Mouse (Mus musculus): ENCODE results near the gene H2-T24.

Gene H2-T24

DNA sequence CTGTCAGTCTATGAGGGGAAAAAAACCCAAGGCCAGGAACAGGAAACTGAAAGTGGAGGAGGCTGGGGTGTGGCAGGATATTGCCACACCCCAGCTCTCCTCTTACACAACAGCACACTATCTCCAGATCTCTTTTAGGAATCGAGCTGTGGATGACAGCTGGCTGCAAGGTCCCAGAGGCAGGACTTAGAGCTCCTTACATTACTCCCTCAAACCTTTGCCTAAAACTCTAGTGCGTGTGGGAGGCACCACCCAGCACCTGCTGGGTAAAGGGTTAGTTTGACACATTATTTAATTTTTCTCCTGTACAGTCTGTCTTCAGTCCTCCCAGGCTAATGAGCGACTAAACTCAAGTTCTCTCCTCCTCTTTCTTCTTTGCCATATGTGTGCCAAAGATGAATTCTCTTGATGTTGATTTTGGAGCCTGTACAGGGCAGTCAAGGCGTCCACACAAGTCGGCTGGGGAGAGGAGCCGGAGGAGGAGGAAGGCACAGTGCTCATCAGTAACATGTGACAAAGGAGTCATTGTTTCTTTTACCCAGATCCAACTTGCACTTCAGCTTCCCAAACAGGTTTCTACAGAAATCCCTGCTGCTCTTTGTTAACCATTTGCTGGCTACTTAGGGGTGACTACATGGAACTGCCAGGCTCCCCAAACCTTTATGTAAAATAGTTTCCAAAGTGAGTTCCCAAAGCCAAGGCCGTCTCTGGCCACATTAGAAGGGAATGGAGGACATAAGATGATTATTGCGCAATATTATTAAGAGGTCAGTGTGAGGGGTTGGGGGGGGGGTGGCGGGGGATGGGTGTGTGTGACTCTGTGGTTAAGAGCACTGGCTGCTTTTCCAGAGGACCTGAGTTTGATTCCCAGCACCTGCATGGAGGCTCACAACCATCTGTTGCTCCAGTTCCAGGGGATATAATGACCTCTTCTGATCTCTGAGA lies 3.6 kb upstream of the H2-T24 start:
- peak in 1 of 2 experiments; percentile 49 for DNase-seq (ENCODE audit: low spot score in 2 of 2)

DNA sequence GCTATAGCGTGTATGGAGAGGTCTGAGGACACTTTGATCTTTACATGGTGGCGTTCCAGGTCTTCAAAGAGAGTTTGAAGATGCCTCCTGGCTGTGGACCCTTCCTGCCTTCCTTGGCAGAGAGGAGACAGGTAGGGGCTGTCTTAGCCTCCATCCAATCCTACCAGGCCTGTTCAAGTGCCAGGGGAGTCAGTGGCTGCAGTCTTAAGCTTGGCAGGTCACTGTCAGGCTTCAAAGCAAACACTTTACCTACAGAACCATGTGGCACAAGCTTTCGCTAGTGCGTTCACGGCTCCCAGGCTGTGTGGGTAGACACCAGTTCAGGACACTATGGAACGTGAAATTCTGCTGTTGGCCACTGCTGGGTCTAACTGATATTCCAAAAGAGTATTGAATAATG lies 2.6 kb upstream of the H2-T24 start:
- DNase-seq (ENCODE audit: low spot score in 2 of 2) = no peak

DNA sequence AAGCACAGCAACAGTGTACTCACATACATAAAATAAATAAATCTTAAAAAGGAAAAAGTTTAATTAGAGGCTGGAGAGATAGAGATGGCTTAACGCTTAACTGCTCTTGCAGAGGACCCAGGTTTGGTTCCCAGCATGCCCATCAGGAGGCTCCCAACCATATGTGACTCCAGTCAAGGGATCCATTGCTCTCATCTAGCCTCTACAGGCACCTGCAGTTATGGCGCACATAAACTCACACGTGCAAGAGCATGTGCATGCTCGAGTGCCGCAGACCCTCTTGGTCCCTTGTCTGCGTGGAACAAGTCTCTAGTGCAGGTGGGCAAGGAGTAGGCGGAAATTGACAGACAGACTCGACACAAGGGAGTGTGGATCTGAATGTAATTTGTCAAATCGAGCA lies 1.7 kb upstream of the H2-T24 start:
- no peak for DNase-seq (ENCODE audit: low spot score in 2 of 2)

DNA sequence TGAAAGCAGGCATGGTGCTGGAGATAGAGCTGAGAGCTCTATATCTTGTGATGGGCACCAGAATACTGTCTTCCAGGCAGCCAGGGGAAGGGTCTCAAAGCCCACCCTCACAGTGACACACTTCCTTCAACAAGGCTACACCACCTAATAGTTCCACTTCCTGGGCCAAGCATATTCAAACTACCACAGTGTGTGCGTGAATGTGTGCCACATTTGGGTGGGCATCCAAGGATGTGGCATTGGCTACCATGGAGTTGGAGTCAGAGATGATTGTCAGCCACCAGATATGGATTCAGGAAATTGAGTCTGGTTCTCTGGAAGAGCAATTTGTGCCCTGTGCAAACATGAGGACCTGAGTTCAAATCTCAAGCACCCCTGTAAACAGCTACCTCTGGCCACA lies 949 bp upstream of the H2-T24 start:
- no peak for DNase-seq (ENCODE audit: low spot score in 2 of 2)

DNA sequence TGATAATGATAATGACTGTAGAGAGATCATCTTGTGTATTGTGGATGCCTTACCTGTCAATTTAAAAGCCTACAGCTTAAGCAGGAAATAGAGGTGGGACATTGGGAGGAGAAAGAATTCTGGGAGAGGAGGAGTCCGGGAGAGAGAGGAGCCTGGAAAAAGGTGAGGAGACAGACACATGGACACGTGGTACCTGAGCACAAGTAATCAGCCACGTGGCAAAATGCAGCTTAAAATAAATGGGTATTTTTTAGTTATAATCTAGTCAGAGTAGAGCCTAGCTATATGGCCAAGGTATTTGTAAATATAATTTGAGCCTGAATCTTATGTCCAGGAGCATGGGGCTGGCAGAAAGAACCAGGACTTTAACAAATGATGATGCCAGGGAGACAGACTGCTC lies 841 bp downstream of the H2-T24 start:
- no peak for DNase-seq (ENCODE audit: low spot score in 2 of 2)

DNA sequence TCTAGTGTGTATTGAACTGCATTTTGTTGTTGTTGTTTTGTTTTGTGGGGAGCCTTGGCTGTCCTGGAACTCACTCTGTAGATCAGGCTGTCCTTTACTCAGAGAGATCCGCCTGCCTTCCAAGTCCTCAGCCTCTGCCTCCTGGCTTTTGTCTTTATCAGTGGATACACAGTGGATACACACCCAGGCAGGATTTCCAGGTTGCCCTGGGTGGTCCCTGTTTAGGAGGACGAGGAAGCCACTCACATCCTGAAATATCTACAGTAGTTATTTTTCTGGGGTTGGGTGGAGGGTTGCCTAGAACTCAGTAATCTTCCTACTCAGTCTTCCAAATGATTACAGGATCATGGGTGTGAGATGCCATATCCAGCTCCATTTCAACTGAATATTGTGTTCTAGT lies 1.4 kb downstream of the H2-T24 start:
- no peak for DNase-seq (ENCODE audit: low spot score in 2 of 2)

DNA sequence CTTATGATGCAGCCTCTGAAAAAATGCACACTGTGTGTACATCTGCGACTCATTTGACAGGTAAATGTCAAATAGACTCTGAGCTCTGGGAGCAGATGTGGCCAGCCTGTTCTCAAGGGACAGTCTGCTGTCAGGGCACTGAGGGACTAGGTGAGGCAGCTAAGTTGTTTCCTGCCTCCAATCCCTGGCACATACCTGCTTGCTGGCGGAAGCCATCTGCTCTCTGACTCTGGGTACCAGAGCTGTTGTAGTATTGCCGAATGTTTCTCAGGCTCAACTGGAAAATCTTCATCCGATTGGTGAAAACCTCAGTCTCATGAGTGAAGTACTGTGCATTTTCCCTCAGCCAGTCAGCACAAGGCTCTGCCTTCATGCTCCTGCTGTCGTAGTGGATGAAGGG lies 3.3 kb downstream of the H2-T24 start:
- DNase-seq (ENCODE audit: low spot score in 2 of 2) = no peak

GRCm38 (mm10) chr17:36014977-36015376 lies 5.4 kb downstream of the H2-T24 start:
- DNase-seq (ENCODE audit: low spot score in 2 of 2) = no peak

DNA sequence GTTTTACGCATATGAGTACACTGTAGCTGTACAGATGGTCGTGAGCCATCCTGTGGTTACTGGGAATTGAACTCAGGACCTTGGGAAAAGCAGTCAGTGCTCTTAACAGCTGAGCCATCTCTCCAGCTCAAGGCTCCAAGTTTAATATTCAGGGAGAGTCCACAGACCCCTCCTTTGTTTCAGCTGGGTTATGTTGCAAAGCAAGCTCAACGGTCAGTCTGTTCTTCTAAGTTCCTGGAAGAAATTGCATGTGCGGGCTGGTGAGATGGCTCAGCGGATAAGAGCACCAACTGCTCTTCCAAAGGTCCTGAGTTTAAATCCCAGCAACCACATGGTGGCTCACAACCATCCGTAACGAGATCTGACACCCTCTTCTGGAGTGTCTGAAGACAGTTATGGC lies 16.0 kb downstream of the H2-T24 start:
- DNase-seq (ENCODE audit: low spot score in 2 of 2) = peak in 1 of 2 experiments; percentile 36

GRCm38 (mm10) chr17:36003331-36003730 lies 17.0 kb downstream of the H2-T24 start:
- no peak for DNase-seq (ENCODE audit: low spot score in 2 of 2)

DNA sequence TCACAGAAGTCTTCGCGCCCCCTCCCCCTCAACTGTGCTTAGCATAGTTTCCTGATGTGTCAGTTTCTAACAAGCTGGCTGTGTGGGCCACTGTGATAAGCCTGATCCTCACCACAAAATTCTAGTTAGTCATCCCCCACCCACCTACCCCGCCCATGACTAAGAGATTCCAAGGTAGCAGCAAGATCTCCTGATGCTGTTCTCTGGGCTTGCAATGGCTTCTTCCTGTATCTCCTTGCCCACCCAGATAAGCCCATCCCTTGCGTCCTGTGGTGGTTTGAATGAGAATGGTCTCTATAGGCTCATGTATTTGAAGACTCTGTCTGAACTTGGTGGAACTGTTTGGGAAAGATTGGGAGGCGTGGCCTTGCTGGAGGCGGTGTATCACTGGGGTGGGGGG lies 18.4 kb downstream of the H2-T24 start:
- DNase-seq (ENCODE audit: low spot score in 2 of 2) = no peak

DNA sequence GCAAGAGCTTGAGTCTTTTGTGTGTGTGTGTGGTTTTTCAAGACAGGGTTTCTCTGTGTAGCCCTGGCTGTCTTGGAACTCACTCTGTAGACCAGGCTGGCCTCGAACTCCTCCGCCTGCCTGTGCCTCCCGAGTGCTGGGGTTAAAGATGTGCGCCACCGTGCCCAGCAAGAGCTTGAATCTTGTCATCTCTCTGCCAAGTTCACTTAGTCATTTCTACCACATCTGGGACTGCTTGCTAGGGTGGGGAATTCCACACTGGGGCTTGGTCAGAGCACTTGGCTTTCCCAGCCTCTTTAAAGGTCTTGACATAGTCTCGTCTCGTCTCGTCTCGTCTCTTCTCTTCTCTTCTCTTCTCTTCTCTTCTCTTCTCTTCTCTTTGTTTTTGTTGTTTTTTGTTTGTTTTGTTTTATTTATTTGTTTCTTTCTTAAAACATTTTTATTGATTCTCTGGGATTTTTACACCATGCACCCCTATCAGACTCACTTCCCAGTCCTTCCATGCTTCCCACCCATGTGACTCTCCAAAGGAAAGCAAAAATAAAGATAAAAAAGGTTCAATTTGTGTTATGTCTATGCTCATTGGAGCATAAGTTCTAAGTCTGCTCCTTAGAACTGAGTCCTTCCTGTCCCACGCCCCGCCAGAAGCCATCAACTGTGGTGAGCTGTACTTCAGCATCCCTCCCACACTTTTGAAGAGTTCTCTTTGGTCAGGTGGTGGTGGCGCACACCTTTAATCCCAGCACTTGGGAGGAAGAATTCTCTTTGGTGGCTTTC lies 19.1 kb downstream of the H2-T24 start:
- no peak for DNase-seq (ENCODE audit: low spot score in 2 of 2)

DNA sequence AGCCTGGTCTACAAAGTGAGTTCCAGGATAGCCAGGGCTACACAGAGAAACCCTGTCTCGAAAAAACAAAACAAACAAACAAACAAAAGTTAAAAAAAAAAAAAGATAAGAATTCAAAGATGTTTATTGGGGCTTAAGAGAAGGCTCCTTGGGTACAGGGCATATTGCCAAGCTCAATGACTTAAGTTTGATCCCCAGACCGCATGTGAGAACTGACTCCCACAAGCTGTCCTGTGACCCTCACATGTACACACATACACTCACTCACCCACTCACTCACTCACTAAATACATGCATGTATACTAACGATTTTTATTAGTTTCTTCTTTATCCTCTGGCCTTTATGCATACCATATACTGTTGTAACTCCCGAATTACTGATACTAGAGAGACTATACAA lies 20.0 kb downstream of the H2-T24 start:
- DNase-seq (ENCODE audit: low spot score in 2 of 2) = no peak

- no peak for DNase-seq (ENCODE audit: low spot score in 2 of 2)
Measured at GRCm38 (mm10) chr17:35999356-35999755, 21.0 kb downstream of the H2-T24 start.

- DNase-seq (ENCODE audit: low spot score in 2 of 2) = no peak
Measured at GRCm38 (mm10) chr17:35998545-35999305, 21.6 kb downstream of the H2-T24 start.

- peak in 1 of 2 experiments; percentile 26 for DNase-seq (ENCODE audit: low spot score in 2 of 2)
Measured at GRCm38 (mm10) chr17:35997713-35998510, 22.4 kb downstream of the H2-T24 start.

- peak; percentile 90 to 93 for DNase-seq (ENCODE audit: low spot score in 2 of 2)
Measured at GRCm38 (mm10) chr17:35996949-35997348, 23.4 kb downstream of the H2-T24 start.

GRCm38 (mm10) chr17:35994879-35995240 lies 25.5 kb downstream of the H2-T24 start:
- no peak for DNase-seq (ENCODE audit: low spot score in 2 of 2)

DNA sequence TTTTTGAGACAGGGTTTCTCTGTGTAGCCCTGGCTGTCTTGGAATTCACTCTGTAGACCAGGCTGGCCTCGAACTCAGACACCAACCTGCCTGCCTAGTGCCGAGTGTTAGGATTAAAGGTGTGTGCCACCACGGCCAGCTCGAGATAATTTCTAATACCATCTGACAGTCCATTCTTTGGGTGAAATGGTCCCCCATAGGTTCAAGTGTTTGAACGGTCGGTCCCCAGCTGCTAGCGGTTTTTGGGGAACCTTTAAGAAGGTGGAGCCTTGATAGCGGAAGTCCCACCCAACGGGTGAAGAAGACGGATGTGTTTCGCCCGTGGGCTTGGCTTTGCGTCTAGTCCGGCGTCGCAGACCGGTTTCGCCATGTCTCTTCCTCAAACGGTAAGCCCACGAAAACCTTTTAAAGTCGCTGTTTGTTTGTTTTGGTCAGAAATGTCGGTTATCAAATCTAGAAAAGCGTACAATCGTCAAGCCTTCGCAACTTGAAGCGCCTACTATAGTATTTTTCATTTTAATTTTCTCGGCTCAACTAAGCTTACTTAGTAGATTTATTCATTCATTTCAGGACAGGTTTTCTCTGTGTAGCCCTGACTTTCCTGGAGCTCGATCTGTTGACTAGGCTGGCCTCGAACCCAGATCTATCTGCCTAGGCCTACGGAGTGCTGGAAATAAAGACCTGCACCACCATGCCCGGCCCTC lies 26.0 kb downstream of the H2-T24 start:
- peak; percentile 44 to 79 for DNase-seq (ENCODE audit: low spot score in 2 of 2)

GRCm38 (mm10) chr17:35993675-35994074 lies 26.7 kb downstream of the H2-T24 start:
- DNase-seq (ENCODE audit: low spot score in 2 of 2) = peak; percentile 62 to 63

DNA sequence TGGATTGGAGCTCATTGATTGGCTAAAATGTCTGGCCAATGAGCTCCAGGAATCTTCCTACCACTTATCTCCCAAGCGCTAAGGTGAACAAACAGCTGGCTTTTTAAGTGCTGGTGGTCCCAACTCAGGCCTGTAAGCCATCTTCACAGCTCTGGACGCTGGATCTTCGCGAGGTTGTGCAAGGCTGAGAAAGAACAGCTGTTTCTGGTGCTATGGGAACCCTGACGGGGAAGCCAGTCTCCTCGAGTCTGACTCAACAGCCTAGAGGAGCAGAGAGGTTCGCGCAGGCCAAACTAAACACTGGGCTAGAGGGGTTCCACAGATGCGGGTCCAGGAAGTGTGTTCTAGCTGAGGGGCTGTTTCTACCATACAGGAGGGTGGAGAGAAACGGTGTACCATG lies 28.6 kb downstream of the H2-T24 start:
- DNase-seq (ENCODE audit: low spot score in 2 of 2) = no peak
